Mouse (Mus musculus): ENCODE data around the gene Zhx3. TPM values are rescaled to one million over a fixed set of nuclear protein-coding genes. Genes with fewer than 3 reads are reported as not detected.

Gene Zhx3
- total RNA-seq (2021) = 10 to 100 TPM; 25.8 TPM
- long read RNA-seq, experiment 1, partial matches to known transcripts = 1 of 8 reads
- long read RNA-seq, experiment 1, other reads (novel, unspliced or antisense) = 7 of 8 reads
- long read RNA-seq, experiment 2, partial matches to known transcripts = 4 of 15 reads
- long read RNA-seq, experiment 2, other reads (novel, unspliced or antisense) = 11 of 15 reads

GRCm38 (mm10) chr2:160872890-160873382 is at the start of gene Zhx3:
TSS of gene Zhx3 (minus strand) at chr2:160872998.
- DNase-seq = peak; percentile 96

GRCm38 (mm10) chr2:160921285-160921684 is 48.5 kb upstream of the Zhx3 start:
- no peak for DNase-seq

- no peak for DNase-seq
Measured at GRCm38 (mm10) chr2:160918930-160919215, 46.1 kb upstream of the Zhx3 start.

- no peak for DNase-seq
Measured at GRCm38 (mm10) chr2:160918154-160918929, 45.5 kb upstream of the Zhx3 start.

GRCm38 (mm10) chr2:160917313-160917712 is 44.5 kb upstream of the Zhx3 start:
- DNase-seq = no peak

GRCm38 (mm10) chr2:160916714-160917113 is 43.9 kb upstream of the Zhx3 start:
- no peak for DNase-seq

- no peak for DNase-seq
Measured at GRCm38 (mm10) chr2:160915821-160916610, 43.2 kb upstream of the Zhx3 start.

GRCm38 (mm10) chr2:160914656-160915055 is 41.9 kb upstream of the Zhx3 start:
- no peak for DNase-seq

GRCm38 (mm10) chr2:160912231-160912671 is 39.5 kb upstream of the Zhx3 start, which contains the start of gene Emilin3:
TSS of gene Emilin3 (minus strand) at chr2:160912328.
- DNase-seq = no peak

GRCm38 (mm10) chr2:160911558-160912201 is 38.9 kb upstream of the Zhx3 start:
- DNase-seq = no peak

- no peak for DNase-seq
Measured at GRCm38 (mm10) chr2:160910633-160911032, 37.8 kb upstream of the Zhx3 start.

- DNase-seq = no peak
Measured at GRCm38 (mm10) chr2:160908607-160909006, 35.8 kb upstream of the Zhx3 start.

- DNase-seq = no peak
Measured at GRCm38 (mm10) chr2:160906101-160906500, 33.3 kb upstream of the Zhx3 start.

GRCm38 (mm10) chr2:160905301-160905700 is 32.5 kb upstream of the Zhx3 start:
- DNase-seq = no peak

GRCm38 (mm10) chr2:160901656-160902412 is 29.0 kb upstream of the Zhx3 start:
- DNase-seq = peak; percentile 27

- DNase-seq = no peak
Measured at GRCm38 (mm10) chr2:160891697-160892096, 18.9 kb upstream of the Zhx3 start.

GRCm38 (mm10) chr2:160891045-160891444 is 18.2 kb upstream of the Zhx3 start:
- no peak for DNase-seq

GRCm38 (mm10) chr2:160887859-160888258 is 15.1 kb upstream of the Zhx3 start:
- DNase-seq = no peak

- DNase-seq = peak; percentile 66
Measured at GRCm38 (mm10) chr2:160887284-160887683, 14.5 kb upstream of the Zhx3 start.

GRCm38 (mm10) chr2:160886221-160886620 is 13.4 kb upstream of the Zhx3 start:
- DNase-seq = no peak

GRCm38 (mm10) chr2:160884830-160885229 is 12.0 kb upstream of the Zhx3 start:
- DNase-seq = no peak

- DNase-seq = peak; percentile 89
Measured at GRCm38 (mm10) chr2:160883912-160884311, 11.1 kb upstream of the Zhx3 start.

Data from gastrocnemius, postnatal 25 days (tissue).